Mouse (Mus musculus): ENCODE data around the gene Prkcq. TPM values are rescaled to one million over a fixed set of nuclear protein-coding genes. Genes with fewer than 3 reads are reported as not detected.
A peak's percentile ranks its signal among the peaks of the same experiment; 100 is the strongest.

Prkcq gene
- polyA plus RNA-seq, 1 experiment from 2014 or later, result 2.3 TPM

DNA sequence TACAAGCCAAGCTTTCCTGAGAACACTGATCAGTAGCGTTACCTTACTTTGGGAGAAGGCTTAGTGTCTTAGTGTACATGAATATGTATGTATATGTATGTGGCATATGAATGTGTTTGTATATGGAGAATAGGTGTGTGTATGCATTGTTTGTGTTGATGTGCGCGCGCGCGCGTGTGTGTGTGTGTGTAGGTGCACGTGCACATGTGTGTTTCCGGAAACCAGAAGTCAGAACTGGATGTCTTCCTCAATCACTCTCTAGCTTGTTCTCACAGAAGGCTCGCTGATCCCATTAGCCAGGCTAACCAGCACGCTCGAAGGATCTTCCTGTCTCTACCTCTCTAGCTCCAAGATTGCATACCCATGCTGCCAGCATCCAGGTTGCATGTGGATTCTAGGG lies 6.0 kb downstream of the Prkcq start:
- Histone ChIP-seq H3K9me3 (ENCODE audit: control insufficient read depth, low read length) (no peaks in the 10 kb centered on the region), H3K27ac (ENCODE audit: low read depth, low read length) (no peak overlapping the region), H3K4me3 (ENCODE audit: low read depth, low read length) (no peak overlapping the region), H3K9ac (ENCODE audit: low read length) (no peak overlapping the region), H3K4me1 (ENCODE audit: control insufficient read depth, insufficient read depth, low read length) (peaks cover 6% of the 10 kb centered on the region), H3K36me3 (ENCODE audit: control insufficient read depth, insufficient read depth, low read length) (no peaks in the 10 kb centered on the region), H3K4me2 (no peak overlapping the region), H3K27me3 (ENCODE audit: control insufficient read depth, insufficient read depth, low read length) (peaks cover 3% of the 10 kb centered on the region; the same call in 1 of the 2 replicates)
- DNase-seq (ENCODE audit: low spot score, missing footprints) (peak; percentile 14), ATAC-seq (ENCODE audit: low FRiP score) (no peak)
- WGBS, result 94% methylated on average over 12 of the region's 12 CpGs

DNA sequence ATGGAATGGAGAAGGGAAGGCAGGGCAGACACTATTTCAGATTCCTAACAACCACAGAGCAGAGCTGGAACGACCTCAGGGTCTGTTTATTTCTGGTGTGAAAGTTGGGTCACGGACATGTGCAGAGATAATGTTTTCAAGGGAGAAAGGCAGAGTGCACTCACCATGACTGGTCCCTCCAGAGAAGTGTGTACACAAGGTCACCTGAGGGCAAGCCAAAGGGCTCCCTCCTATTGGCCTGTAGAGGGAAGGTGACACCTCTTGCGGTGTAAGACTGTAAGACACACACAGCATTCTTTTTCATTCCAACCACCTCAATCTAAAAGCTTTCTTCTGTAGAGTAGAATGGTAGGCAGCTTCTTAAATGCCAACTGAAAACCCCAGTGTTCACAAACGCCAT lies 9.6 kb downstream of the Prkcq start:
- ATAC-seq (ENCODE audit: low FRiP score), result no peak
- Histone ChIP-seq H3K4me2 (no peak overlapping the region), H3K36me3 (ENCODE audit: control insufficient read depth, insufficient read depth, low read length) (no peaks in the 10 kb centered on the region), H3K4me1 (ENCODE audit: control insufficient read depth, insufficient read depth, low read length) (no peaks in the 10 kb centered on the region), H3K9ac (ENCODE audit: low read length) (no peak overlapping the region), H3K27ac (ENCODE audit: low read depth, low read length) (no peak overlapping the region), H3K27me3 (ENCODE audit: control insufficient read depth, insufficient read depth, low read length) (no peaks in the 10 kb centered on the region), H3K9me3 (ENCODE audit: control insufficient read depth, low read length) (no peaks in the 10 kb centered on the region), H3K4me3 (ENCODE audit: low read depth, low read length) (no peak overlapping the region)
- no peak for DNase-seq (ENCODE audit: low spot score, missing footprints)
- WGBS, result 69% methylated on average over 4 of the region's 4 CpGs

DNA sequence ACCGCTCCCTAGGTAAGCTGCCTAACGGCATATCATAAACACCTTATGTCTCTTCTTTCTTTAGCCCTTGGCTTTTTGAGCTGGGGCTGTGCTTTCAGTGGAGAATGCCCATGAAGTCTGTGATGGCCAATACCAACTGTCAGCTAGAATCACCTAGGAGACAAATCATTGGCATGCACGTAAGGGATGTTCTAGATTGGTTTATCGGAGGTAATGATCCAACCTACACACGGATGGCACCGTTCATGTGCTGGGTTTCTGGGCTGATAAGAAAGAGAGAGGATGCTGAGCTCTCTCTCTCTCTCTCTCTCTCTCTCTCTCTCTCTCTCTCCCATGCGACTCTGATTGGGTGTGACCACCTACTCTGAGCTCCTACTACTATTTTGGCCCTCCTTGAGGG lies 10.2 kb downstream of the Prkcq start:
- no peak overlapping the region for H3K9ac ChIP-seq (ENCODE audit: low read length)
- no peak overlapping the region for H3K27ac ChIP-seq (ENCODE audit: low read depth, low read length)
- no peak for ATAC-seq (ENCODE audit: low FRiP score)
- H3K9me3 ChIP-seq (ENCODE audit: control insufficient read depth, low read length), result no peaks in the 10 kb centered on the region
- no peaks in the 10 kb centered on the region for H3K27me3 ChIP-seq (ENCODE audit: control insufficient read depth, insufficient read depth, low read length)
- DNase-seq (ENCODE audit: low spot score, missing footprints), result no peak
- no peaks in the 10 kb centered on the region for H3K36me3 ChIP-seq (ENCODE audit: control insufficient read depth, insufficient read depth, low read length)
- H3K4me2 ChIP-seq, result no peak overlapping the region
- no peaks in the 10 kb centered on the region for H3K4me1 ChIP-seq (ENCODE audit: control insufficient read depth, insufficient read depth, low read length)
- no peak overlapping the region for H3K4me3 ChIP-seq (ENCODE audit: low read depth, low read length)
- 89% methylated on average over 7 of the region's 7 CpGs for WGBS

DNA sequence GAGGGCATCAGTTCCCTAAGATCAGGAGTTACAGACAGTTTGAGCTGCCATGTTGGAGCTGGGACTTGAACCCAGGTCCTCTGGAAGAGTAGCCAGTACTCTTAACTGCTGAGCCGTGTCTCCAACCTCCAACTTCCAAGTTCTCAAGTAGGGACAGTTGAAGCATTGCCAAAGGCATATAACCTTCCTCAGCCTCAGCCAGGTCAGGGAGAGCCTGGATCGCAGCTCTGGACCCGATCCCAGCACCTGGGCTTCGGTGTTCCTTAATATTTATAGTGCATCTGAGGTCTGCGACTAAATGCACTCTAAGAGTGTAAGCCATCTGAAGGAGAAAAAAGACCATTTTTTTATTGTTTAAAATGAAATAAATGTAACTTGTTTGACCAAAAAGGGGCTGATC lies 12.1 kb downstream of the Prkcq start:
- no peak overlapping the region for H3K9ac ChIP-seq (ENCODE audit: low read length)
- no peaks in the 10 kb centered on the region for H3K36me3 ChIP-seq (ENCODE audit: control insufficient read depth, insufficient read depth, low read length)
- H3K4me2 ChIP-seq, result no peak overlapping the region
- DNase-seq (ENCODE audit: low spot score, missing footprints) (no peak), ATAC-seq (ENCODE audit: low FRiP score) (no peak)
- H3K27ac ChIP-seq (ENCODE audit: low read depth, low read length), result no peak overlapping the region
- H3K4me1 ChIP-seq (ENCODE audit: control insufficient read depth, insufficient read depth, low read length), result no peaks in the 10 kb centered on the region
- no peaks in the 10 kb centered on the region for H3K9me3 ChIP-seq (ENCODE audit: control insufficient read depth, low read length)
- H3K4me3 ChIP-seq (ENCODE audit: low read depth, low read length), result no peak overlapping the region
- 94% methylated on average over 5 of the region's 5 CpGs for WGBS
- no peaks in the 10 kb centered on the region for H3K27me3 ChIP-seq (ENCODE audit: control insufficient read depth, insufficient read depth, low read length)

DNA sequence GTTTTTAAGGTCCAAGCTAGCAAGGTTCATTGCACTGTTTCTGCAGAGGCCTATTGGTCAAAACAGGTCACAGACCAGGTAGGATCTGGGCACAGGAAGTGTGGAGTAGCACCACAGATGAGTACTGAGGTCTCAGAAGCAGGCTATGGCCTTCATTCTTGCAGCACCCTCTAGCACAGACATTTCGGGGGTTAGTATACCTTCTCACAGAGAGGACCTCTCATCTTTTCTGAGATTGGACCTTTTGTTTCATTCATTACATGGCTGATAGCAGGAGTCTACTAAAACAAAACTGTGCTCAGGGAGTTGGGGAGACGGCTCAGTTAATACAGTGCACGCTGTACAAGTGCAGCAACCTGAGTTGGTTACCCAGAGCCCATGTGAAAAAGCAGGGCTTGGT lies 14.7 kb downstream of the Prkcq start:
- DNase-seq (ENCODE audit: low spot score, missing footprints) (no peak), ATAC-seq (ENCODE audit: low FRiP score) (no peak)
- no peaks in the 10 kb centered on the region for H3K9me3 ChIP-seq (ENCODE audit: control insufficient read depth, low read length)
- H3K4me2 ChIP-seq, result no peak overlapping the region
- no peaks in the 10 kb centered on the region for H3K4me1 ChIP-seq (ENCODE audit: control insufficient read depth, insufficient read depth, low read length)
- no peaks in the 10 kb centered on the region for H3K27me3 ChIP-seq (ENCODE audit: control insufficient read depth, insufficient read depth, low read length)
- no peak overlapping the region for H3K9ac ChIP-seq (ENCODE audit: low read length)
- WGBS, result 96% methylated on average over 3 of the region's 3 CpGs
- no peak overlapping the region for H3K4me3 ChIP-seq (ENCODE audit: low read depth, low read length)
- H3K27ac ChIP-seq (ENCODE audit: low read depth, low read length), result no peak overlapping the region
- no peaks in the 10 kb centered on the region for H3K36me3 ChIP-seq (ENCODE audit: control insufficient read depth, insufficient read depth, low read length)

DNA sequence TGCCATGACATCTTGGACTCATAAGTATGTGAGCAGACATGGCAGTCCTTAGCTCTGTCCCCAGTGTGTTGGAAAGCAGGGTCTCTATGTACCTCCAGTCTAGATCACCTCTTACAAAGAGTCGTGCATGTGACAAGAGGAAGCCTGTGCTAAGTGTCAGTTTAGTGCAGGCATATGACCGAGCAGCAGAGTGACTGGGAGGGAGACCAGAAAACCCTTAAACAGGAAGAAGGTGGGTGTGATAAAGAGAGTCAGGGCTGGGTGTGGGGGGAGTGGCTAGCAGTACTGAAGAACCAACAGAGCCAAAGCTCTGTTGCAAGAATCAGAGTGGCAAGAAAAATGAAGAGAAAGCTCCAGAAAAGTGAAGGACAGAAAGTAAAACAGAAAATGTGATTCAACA lies 15.3 kb downstream of the Prkcq start:
- WGBS, result 82% methylated on average over 2 of the region's 2 CpGs
- Histone ChIP-seq H3K4me2 (no peak overlapping the region), H3K4me3 (ENCODE audit: low read depth, low read length) (no peak overlapping the region), H3K9me3 (ENCODE audit: control insufficient read depth, low read length) (no peaks in the 10 kb centered on the region), H3K9ac (ENCODE audit: low read length) (no peak overlapping the region), H3K36me3 (ENCODE audit: control insufficient read depth, insufficient read depth, low read length) (no peaks in the 10 kb centered on the region), H3K27me3 (ENCODE audit: control insufficient read depth, insufficient read depth, low read length) (no peaks in the 10 kb centered on the region), H3K27ac (ENCODE audit: low read depth, low read length) (no peak overlapping the region), H3K4me1 (ENCODE audit: control insufficient read depth, insufficient read depth, low read length) (no peaks in the 10 kb centered on the region)
- no peak for DNase-seq (ENCODE audit: low spot score, missing footprints)
- ATAC-seq (ENCODE audit: low FRiP score), result no peak

DNA sequence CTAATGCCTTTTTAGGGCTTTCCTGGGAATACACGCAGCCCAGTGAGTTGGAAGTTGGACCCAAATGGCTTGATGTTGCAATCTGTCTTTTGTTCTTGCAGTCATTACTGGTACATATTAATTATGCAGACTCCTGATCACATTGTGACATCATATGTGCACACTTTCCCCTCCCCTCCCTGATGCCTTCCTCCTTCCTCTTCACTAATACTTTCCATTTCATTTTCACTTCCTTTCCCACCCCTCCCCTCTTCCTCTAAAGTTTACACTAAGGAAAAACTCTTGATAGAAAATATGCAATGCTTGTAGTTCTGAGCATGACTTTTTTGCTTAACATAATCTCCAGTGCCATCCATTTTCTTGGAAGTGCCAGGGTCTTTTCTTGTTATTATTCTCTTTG lies 16.4 kb downstream of the Prkcq start:
- Histone ChIP-seq H3K9me3 (ENCODE audit: control insufficient read depth, low read length) (no peaks in the 10 kb centered on the region), H3K4me1 (ENCODE audit: control insufficient read depth, insufficient read depth, low read length) (no peaks in the 10 kb centered on the region), H3K27me3 (ENCODE audit: control insufficient read depth, insufficient read depth, low read length) (no peaks in the 10 kb centered on the region), H3K4me3 (ENCODE audit: low read depth, low read length) (no peak overlapping the region), H3K36me3 (ENCODE audit: control insufficient read depth, insufficient read depth, low read length) (no peaks in the 10 kb centered on the region), H3K27ac (ENCODE audit: low read depth, low read length) (no peak overlapping the region), H3K9ac (ENCODE audit: low read length) (no peak overlapping the region), H3K4me2 (no peak overlapping the region)
- DNase-seq (ENCODE audit: low spot score, missing footprints) (no peak), ATAC-seq (ENCODE audit: low FRiP score) (no peak)
- WGBS, result 88% methylated on average over 1 of the region's 1 CpGs

DNA sequence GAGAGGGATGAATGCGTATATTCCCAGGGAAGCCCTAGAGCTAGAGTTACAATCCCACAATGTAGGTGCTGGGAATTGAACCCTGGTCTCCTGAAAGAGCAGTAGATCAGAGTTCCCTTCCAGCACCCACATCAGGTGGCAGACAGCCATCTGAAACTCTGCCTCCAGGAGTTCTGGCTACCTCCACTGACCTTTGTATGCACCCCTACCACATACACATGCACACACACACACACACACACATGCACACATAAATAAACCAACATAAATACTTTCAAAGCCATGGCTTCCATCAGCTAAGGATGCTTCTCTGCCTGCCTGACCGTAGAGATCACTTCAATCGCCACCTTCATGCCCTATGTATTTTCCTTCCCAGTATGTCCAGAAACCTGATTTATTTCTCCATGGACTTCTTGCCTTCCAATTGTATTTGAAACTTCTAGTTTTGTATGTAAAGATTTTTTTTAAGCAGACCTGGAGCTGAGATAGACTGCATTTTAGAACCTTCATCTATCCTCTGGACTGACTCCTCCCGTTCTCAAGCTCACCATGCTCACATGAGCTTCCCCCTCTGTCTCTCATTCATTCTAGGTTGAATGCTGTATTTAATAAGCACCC lies 17.4 kb downstream of the Prkcq start:
- Histone ChIP-seq H3K36me3 (ENCODE audit: control insufficient read depth, insufficient read depth, low read length) (no peaks in the 10 kb centered on the region), H3K4me1 (ENCODE audit: control insufficient read depth, insufficient read depth, low read length) (no peaks in the 10 kb centered on the region), H3K9ac (ENCODE audit: low read length) (no peak overlapping the region), H3K9me3 (ENCODE audit: control insufficient read depth, low read length) (no peaks in the 10 kb centered on the region), H3K27me3 (ENCODE audit: control insufficient read depth, insufficient read depth, low read length) (no peaks in the 10 kb centered on the region), H3K4me2 (no peak overlapping the region), H3K27ac (ENCODE audit: low read depth, low read length) (no peak overlapping the region), H3K4me3 (ENCODE audit: low read depth, low read length) (no peak overlapping the region)
- DNase-seq (ENCODE audit: low spot score, missing footprints) (no peak), ATAC-seq (ENCODE audit: low FRiP score) (no peak)
- 87% methylated on average over 4 of the region's 4 CpGs for WGBS

DNA sequence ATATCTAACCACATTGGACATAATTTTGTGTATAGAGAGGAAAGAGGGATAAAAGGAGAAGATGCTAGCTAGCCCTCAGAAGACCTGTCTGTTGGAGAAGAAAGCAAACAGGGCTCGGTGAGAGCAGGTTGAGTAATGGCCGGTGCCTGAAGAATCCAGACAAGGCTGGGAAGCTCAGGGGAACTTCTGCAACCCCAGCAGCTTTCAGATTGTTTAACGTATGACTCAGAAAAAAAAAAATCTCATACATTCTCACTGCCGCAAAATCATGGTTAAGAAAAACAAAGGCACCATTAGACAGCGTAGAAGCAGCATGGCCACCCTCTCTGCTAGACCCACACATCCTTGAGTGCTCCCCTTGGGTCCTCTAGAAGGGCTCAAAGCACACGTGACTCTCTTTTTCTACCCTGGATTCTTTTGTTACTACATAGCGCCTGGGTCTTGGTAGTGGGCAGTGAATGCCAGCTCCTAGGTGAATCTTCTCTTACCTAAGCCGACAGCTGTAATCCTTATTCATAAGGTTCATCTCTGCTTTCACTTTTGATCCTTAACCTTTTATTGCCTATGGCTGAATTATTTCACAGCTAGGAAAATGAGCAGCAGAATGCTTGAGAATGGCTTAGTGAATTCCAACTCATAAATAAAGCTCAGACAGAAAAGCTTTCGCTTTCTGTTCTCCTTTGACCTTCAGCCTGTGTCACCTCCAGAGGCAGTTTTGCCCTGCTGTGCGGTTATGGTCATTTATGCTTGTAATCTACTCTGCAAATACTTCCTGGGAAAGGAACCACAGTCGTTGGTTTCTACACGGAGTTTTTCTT lies 20.6 kb downstream of the Prkcq start:
- Histone ChIP-seq H3K27ac (ENCODE audit: low read depth, low read length) (no peak overlapping the region), H3K9me3 (ENCODE audit: control insufficient read depth, low read length) (no peaks in the 10 kb centered on the region), H3K4me1 (ENCODE audit: control insufficient read depth, insufficient read depth, low read length) (no peaks in the 10 kb centered on the region), H3K27me3 (ENCODE audit: control insufficient read depth, insufficient read depth, low read length) (no peaks in the 10 kb centered on the region), H3K4me3 (ENCODE audit: low read depth, low read length) (no peak overlapping the region), H3K9ac (ENCODE audit: low read length) (no peak overlapping the region), H3K36me3 (ENCODE audit: control insufficient read depth, insufficient read depth, low read length) (no peaks in the 10 kb centered on the region), H3K4me2 (no peak overlapping the region)
- ATAC-seq (ENCODE audit: low FRiP score) (no peak), DNase-seq (ENCODE audit: low spot score, missing footprints) (no peak)
- WGBS, result 72% methylated on average over 12 of the region's 12 CpGs

Data from midbrain, embryonic 11.5 days (tissue).